Mouse (Mus musculus): ENCODE results near the gene Herpud1. TPM values are rescaled to one million over a fixed set of nuclear protein-coding genes. Genes with fewer than 3 reads are reported as not detected.

The Herpud1 gene
- polyA plus RNA-seq, 1 experiment from 2014 or later, result 72.3 TPM

DNA sequence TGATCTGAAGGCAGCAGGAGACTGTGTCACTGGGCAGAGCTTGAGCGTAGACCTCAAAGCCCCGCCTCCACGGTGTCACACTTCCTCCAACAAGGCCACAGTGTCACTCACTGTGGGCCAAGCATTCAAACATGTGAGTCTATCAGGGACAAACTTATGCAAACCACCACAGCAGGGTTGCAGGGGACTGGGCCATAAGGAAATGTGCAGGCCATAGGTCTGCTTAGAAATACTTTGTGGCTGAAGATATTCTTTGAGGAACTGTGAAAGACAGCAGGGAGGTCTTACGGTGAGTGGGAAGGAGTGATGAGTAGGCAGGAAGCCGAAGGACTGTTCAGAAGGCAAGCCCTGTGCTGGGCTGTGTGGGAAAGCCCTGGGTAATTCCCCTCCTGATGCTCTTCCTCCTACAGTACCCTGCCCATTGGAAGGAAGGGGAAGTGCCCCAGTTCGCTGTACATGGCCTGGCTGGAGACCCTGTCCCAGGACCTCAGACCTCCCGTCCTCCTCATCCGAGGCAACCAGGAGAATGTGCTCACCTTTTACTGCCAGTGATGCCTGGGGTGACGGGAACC is 20.7 kb upstream of the Herpud1 start:
- no peaks in the 10 kb centered on the region for H3K4me1 ChIP-seq (ENCODE audit: control insufficient read depth, insufficient read depth, low read length)
- 85% methylated on average over 9 of the region's 9 CpGs for WGBS
- H3K9me3 ChIP-seq (replicated peaks; ENCODE audit: control insufficient read depth, low read length, poor library complexity, severe bottlenecking), result no peaks in the 10 kb centered on the region

DNA sequence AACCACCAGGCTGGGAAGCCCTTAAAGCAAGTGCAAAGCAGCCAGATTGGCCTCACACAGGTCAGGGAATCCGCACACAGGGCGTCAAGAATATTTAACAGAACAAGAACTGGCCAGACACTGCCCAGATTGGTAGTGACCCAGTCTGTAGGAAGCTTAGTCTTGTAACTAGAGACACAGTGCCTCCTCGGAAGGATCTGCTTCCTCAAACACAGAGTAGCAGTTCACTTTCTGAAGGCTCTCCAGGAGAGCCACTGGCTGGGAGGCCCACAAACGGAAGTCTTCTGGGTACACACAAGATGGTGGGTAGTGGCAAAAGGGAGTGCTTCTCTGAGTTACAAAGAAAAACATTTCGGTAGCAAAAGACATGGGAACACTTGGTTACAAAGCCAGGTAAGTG is 15.4 kb upstream of the Herpud1 start:
- WGBS, result 82% methylated on average over 5 of the region's 5 CpGs
- no peaks in the 10 kb centered on the region for H3K36me3 ChIP-seq (ENCODE audit: control insufficient read depth, insufficient read depth, low read length)
- H3K4me2 ChIP-seq (ENCODE audit: low read length), result no peak overlapping the region
- no peaks in the 10 kb centered on the region for H3K27me3 ChIP-seq (ENCODE audit: control insufficient read depth, insufficient read depth, low read depth, low read length)
- H3K27ac ChIP-seq (ENCODE audit: low read length), result no peak overlapping the region
- no peak overlapping the region for H3K9ac ChIP-seq (ENCODE audit: low read depth, low read length)
- no peak overlapping the region for H3K4me3 ChIP-seq (ENCODE audit: low read depth, low read length)
- no peaks in the 10 kb centered on the region for H3K9me3 ChIP-seq (replicated peaks; ENCODE audit: control insufficient read depth, low read length, poor library complexity, severe bottlenecking)
- ATAC-seq, result no peak
- no peaks in the 10 kb centered on the region for H3K4me1 ChIP-seq (ENCODE audit: control insufficient read depth, insufficient read depth, low read length)

More for the DNA sequence above, 20.7 kb upstream of the Herpud1 start:
- Histone ChIP-seq H3K4me3 (ENCODE audit: low read depth, low read length) (no peak overlapping the region), H3K27ac (ENCODE audit: low read length) (no peak overlapping the region), H3K4me2 (ENCODE audit: low read length) (no peak overlapping the region), H3K27me3 (ENCODE audit: control insufficient read depth, insufficient read depth, low read depth, low read length) (no peaks in the 10 kb centered on the region), H3K36me3 (ENCODE audit: control insufficient read depth, insufficient read depth, low read length) (no peaks in the 10 kb centered on the region), H3K9ac (ENCODE audit: low read depth, low read length) (no peak overlapping the region)
- no peak for ATAC-seq

DNA sequence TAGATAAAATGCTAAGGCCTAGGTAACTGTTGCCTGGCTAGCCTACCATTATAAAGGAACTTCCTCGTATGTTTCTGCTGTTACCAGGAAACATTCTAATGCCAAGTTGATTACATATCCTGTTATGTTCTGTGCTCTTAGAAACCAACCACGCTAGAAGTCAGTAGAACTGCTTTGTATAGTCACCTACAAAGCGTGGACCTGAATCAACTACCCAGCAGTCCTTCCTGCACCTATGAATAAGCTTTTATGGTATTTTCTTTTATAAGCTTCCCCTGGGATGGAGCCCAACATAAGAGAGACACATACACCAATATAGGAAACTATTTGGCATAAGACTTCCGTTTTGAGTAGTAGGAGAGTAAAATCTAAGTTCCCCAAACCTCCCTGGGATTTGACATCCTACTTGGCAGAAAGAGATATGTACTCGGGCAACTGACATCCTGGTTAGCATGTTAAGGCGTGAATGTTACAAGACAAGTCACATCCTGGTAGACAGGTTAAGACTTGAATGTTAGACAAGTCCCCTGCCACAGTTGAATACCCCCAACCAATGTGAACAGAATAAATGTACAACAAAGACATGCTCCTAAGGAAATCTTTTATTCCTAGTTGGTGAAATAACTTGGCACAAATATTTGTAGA is 13.2 kb upstream of the Herpud1 start:
- no peak overlapping the region for H3K4me2 ChIP-seq (ENCODE audit: low read length)
- WGBS, result 86% methylated on average over 6 of the region's 6 CpGs
- H3K4me1 ChIP-seq (ENCODE audit: control insufficient read depth, insufficient read depth, low read length), result no peaks in the 10 kb centered on the region
- no peaks in the 10 kb centered on the region for H3K36me3 ChIP-seq (ENCODE audit: control insufficient read depth, insufficient read depth, low read length)
- no peak overlapping the region for H3K27ac ChIP-seq (ENCODE audit: low read length)
- H3K9me3 ChIP-seq (replicated peaks; ENCODE audit: control insufficient read depth, low read length, poor library complexity, severe bottlenecking), result no peaks in the 10 kb centered on the region
- H3K27me3 ChIP-seq (ENCODE audit: control insufficient read depth, insufficient read depth, low read depth, low read length), result no peaks in the 10 kb centered on the region
- ATAC-seq, result no peak
- H3K4me3 ChIP-seq (ENCODE audit: low read depth, low read length), result no peak overlapping the region
- no peak overlapping the region for H3K9ac ChIP-seq (ENCODE audit: low read depth, low read length)

DNA sequence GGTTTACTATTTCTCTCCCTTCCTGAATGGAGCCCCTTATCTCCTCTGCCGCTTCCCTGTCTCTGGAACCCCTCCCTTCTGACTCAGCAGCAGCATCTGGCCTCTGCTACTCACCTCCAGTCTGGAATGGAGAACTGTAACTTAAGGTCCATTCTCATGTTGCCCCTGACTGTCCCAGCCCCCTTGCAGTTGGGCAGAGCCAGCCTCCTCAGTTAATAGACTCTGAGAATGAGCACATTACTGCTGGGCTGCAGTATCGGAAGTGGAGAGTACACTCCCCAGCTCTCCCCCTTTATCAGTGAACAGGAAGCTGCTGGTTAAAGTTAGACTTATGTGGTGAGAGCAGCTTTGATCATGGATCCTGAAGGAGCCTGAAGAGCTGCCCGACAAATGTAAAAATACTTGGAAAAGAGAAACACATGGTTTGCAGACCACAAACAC is 10.7 kb upstream of the Herpud1 start:
- H3K4me1 ChIP-seq (ENCODE audit: control insufficient read depth, insufficient read depth, low read length), result no peaks in the 10 kb centered on the region
- no peak overlapping the region for H3K27ac ChIP-seq (ENCODE audit: low read length)
- no peaks in the 10 kb centered on the region for H3K9me3 ChIP-seq (replicated peaks; ENCODE audit: control insufficient read depth, low read length, poor library complexity, severe bottlenecking)
- WGBS, result 91% methylated on average over 3 of the region's 3 CpGs
- no peak overlapping the region for H3K9ac ChIP-seq (ENCODE audit: low read depth, low read length)
- ATAC-seq, result no peak
- H3K4me2 ChIP-seq (ENCODE audit: low read length), result no peak overlapping the region
- no peak overlapping the region for H3K4me3 ChIP-seq (ENCODE audit: low read depth, low read length)
- H3K36me3 ChIP-seq (ENCODE audit: control insufficient read depth, insufficient read depth, low read length), result no peaks in the 10 kb centered on the region
- no peaks in the 10 kb centered on the region for H3K27me3 ChIP-seq (ENCODE audit: control insufficient read depth, insufficient read depth, low read depth, low read length)

DNA sequence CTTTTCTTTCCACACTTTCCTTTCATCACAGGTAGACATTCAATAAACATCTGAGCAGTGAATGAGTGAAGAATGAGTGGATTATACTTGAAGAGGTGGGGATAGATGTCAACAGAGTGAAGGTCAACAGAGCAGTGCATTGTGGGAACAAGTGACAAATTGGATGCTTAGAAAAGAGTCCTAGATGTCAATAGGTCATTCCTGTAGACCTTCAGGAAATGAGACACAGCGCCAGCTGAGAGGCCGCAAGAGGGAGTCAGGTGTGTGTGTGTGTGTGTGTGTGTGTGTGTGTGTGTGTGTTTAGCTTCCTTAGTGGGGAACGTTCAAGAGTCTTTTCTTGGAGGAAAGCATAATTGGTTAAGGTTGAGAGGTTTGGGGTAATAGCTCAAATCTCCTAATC is 10.1 kb upstream of the Herpud1 start:
- no peaks in the 10 kb centered on the region for H3K9me3 ChIP-seq (replicated peaks; ENCODE audit: control insufficient read depth, low read length, poor library complexity, severe bottlenecking)

DNA sequence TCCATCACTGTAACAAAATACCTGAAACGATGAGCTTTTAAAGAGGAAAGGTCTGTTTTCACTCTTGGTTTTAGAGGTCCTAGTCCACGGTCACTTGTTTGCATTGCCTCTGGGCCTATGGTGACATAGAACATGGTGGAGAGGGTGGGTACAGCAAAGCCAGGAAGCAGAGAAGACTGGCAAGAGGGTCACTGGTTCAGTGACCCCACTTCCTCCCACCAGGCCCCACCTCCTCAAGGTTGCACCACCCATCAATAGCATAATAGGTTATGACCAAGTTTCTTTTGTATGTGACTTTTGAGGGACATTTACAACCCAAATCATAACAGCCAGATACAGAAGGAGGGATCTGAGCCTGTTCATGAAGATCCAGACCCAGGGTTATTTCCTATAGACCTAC is 9.7 kb upstream of the Herpud1 start:
- Histone ChIP-seq H3K27ac (ENCODE audit: low read length) (no peak overlapping the region), H3K4me1 (ENCODE audit: control insufficient read depth, insufficient read depth, low read length) (no peaks in the 10 kb centered on the region), H3K9ac (ENCODE audit: low read depth, low read length) (no peak overlapping the region), H3K27me3 (ENCODE audit: control insufficient read depth, insufficient read depth, low read depth, low read length) (no peaks in the 10 kb centered on the region), H3K36me3 (ENCODE audit: control insufficient read depth, insufficient read depth, low read length) (no peaks in the 10 kb centered on the region), H3K4me2 (ENCODE audit: low read length) (no peak overlapping the region), H3K9me3 (replicated peaks; ENCODE audit: control insufficient read depth, low read length, poor library complexity, severe bottlenecking) (no peaks in the 10 kb centered on the region), H3K4me3 (ENCODE audit: low read depth, low read length) (no peak overlapping the region)
- 90% methylated on average over 2 of the region's 2 CpGs for WGBS
- no peak for ATAC-seq

More for the DNA sequence above, 10.1 kb upstream of the Herpud1 start:
- no peak overlapping the region for H3K4me3 ChIP-seq (ENCODE audit: low read depth, low read length)
- H3K9ac ChIP-seq (ENCODE audit: low read depth, low read length), result no peak overlapping the region
- H3K4me2 ChIP-seq (ENCODE audit: low read length), result no peak overlapping the region
- no peak overlapping the region for H3K27ac ChIP-seq (ENCODE audit: low read length)
- WGBS, result 86% methylated on average over 3 of the region's 3 CpGs
- no peaks in the 10 kb centered on the region for H3K27me3 ChIP-seq (ENCODE audit: control insufficient read depth, insufficient read depth, low read depth, low read length)
- H3K36me3 ChIP-seq (ENCODE audit: control insufficient read depth, insufficient read depth, low read length), result no peaks in the 10 kb centered on the region
- no peaks in the 10 kb centered on the region for H3K4me1 ChIP-seq (ENCODE audit: control insufficient read depth, insufficient read depth, low read length)
- no peak for ATAC-seq

DNA sequence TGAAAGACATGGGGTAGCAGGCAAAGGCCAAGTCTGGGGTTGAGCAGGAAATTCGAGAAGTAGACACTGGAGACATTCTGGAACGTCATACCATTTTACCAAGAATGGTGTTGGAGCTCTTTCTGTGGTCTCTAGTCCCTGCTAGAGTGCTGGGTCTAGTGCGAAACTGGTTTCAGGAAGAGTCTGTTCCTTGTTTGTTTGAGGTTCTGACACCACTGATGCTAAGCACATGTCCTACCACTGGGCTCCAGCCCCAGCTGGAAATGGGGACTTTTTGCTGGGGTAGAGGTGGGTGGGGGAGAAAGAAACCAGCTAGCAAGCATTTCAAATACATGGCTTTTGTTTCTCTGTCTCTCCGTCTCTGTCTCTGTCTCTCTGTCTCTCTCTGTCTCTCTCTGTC is 9.2 kb upstream of the Herpud1 start:
- Histone ChIP-seq H3K36me3 (ENCODE audit: control insufficient read depth, insufficient read depth, low read length) (no peaks in the 10 kb centered on the region), H3K9ac (ENCODE audit: low read depth, low read length) (no peak overlapping the region), H3K4me2 (ENCODE audit: low read length) (no peak overlapping the region), H3K4me3 (ENCODE audit: low read depth, low read length) (no peak overlapping the region), H3K27me3 (ENCODE audit: control insufficient read depth, insufficient read depth, low read depth, low read length) (no peaks in the 10 kb centered on the region), H3K9me3 (replicated peaks; ENCODE audit: control insufficient read depth, low read length, poor library complexity, severe bottlenecking) (no peaks in the 10 kb centered on the region), H3K4me1 (ENCODE audit: control insufficient read depth, insufficient read depth, low read length) (no peaks in the 10 kb centered on the region), H3K27ac (ENCODE audit: low read length) (no peak overlapping the region)
- no peak for ATAC-seq
- WGBS, result 83% methylated on average over 4 of the region's 4 CpGs

DNA sequence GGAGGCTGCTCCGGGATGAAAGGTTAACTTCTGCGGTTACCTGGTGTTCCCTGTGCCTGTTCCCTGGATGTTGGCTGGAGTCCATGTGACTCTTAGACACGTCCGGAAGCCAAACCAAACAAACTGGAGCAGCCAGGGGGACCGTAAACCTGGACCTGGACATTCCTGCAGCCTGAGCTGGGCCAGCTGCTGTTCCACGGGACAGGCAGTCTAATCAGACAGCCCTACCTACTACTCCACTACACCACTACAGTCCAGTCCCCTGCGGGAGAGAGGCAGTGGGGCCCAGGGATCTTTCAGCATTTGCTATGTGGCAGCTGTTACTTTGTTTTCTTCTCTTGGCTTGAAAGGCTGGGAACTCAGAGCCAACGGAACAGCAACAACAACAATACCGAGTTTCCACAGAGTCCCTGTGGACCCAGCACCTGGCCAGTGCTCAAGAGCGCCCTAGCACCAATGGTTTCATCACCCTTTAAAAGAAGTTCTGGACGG is 8.5 kb upstream of the Herpud1 start:
- Histone ChIP-seq H3K9ac (ENCODE audit: low read depth, low read length) (no peak overlapping the region), H3K27me3 (ENCODE audit: control insufficient read depth, insufficient read depth, low read depth, low read length) (no peaks in the 10 kb centered on the region), H3K9me3 (replicated peaks; ENCODE audit: control insufficient read depth, low read length, poor library complexity, severe bottlenecking) (no peaks in the 10 kb centered on the region), H3K4me1 (ENCODE audit: control insufficient read depth, insufficient read depth, low read length) (no peaks in the 10 kb centered on the region), H3K36me3 (ENCODE audit: control insufficient read depth, insufficient read depth, low read length) (no peaks in the 10 kb centered on the region), H3K27ac (ENCODE audit: low read length) (no peak overlapping the region), H3K4me2 (ENCODE audit: low read length) (no peak overlapping the region), H3K4me3 (ENCODE audit: low read depth, low read length) (no peak overlapping the region)
- ATAC-seq, result no peak
- WGBS, result 73% methylated on average over 11 of the region's 11 CpGs

DNA sequence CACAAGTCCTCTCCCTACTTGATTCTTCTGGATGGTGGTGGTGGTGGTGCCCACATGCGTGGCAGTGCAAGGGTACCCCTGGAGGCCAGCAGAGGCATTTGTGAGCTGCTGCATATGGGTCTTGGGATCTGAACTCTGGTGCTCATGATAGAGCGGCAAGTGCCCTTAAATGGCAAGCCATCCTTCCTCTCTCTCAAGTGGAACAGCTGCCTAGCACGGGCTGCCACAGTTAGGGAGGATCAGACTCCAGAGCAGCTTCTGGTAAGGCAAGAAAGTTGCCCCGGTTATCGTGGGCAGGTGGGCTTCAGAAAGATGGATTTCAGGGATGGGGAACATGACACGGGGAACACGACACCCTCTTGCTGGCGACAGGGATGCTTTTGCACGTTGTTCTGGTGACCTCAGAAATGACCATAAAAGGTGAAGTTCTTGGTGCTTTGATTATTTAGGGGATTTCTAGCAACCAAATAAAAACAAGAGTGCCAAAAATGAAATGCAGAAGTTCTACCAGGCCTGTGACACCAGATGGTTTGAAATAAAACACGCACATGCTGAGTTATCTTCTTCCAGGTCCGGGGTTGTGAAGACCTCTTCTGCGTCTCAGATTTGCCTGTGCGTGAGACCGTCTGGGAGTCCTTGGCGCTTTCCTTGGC is 7.3 kb upstream of the Herpud1 start:
- Histone ChIP-seq H3K9ac (ENCODE audit: low read depth, low read length) (no peak overlapping the region), H3K4me2 (ENCODE audit: low read length) (no peak overlapping the region), H3K4me3 (ENCODE audit: low read depth, low read length) (no peak overlapping the region), H3K27me3 (ENCODE audit: control insufficient read depth, insufficient read depth, low read depth, low read length) (no peaks in the 10 kb centered on the region), H3K9me3 (replicated peaks; ENCODE audit: control insufficient read depth, low read length, poor library complexity, severe bottlenecking) (no peaks in the 10 kb centered on the region), H3K27ac (ENCODE audit: low read length) (no peak overlapping the region), H3K4me1 (ENCODE audit: control insufficient read depth, insufficient read depth, low read length) (no peaks in the 10 kb centered on the region), H3K36me3 (ENCODE audit: control insufficient read depth, insufficient read depth, low read length) (no peaks in the 10 kb centered on the region)
- 89% methylated on average over 15 of the region's 15 CpGs for WGBS
- no peak for ATAC-seq
